Mouse (Mus musculus): ENCODE measurements at regions not wholly inside any gene's neighbourhood (a gene's known extent, or its start where the extent isn't known, plus 50 kb on each side); places are given as distances from the start of the nearest gene placed in this dataset.

GRCm38 (mm10) chr7:75398480-75398879 is 56.9 kb upstream of the Akap13 start:
- in situ Hi-C loops (cut with MboI, MseI), result loop anchor here (25.0 kb wide), 1 partner anchor 289 kb away; no protein-coding TSS in a partner anchor

GRCm38 (mm10) chr7:75398904-75399724 is 56.2 kb upstream of the Akap13 start:
- in situ Hi-C loops (cut with MboI, MseI), result loop anchor here (25.0 kb wide), 1 partner anchor 288 kb away; no protein-coding TSS in a partner anchor

GRCm38 (mm10) chr7:75400471-75400870 is 54.9 kb upstream of the Akap13 start:
- in situ Hi-C loops (cut with MboI, MseI), result no loop called here

- in situ Hi-C loops (cut with MboI, MseI), result no loop called here
These were observed 50.4 kb upstream of the Akap13 start for GRCm38 (mm10) chr7:75404955-75405354.

Data from T-helper 2 cell (primary cell).